Mouse (Mus musculus) liver, embryonic 12.5 days (tissue): ENCODE measurements around the gene Olfr191. TPM values are rescaled to one million over a fixed set of nuclear protein-coding genes. Genes with fewer than 3 reads are reported as not detected.
"Not testable (repeated sequence)": the region's sequence is repeated elsewhere in the genome, so short reads cannot be mapped to it uniquely, and the experiment has no call there.

Experiments used
- ATAC-seq: fragments of 200-750 bp; cut with Nextera tagmentation; 2 replicates; pipeline ENCODE4 v1.8.0; 2017; ENCODE audit warnings: moderate number of reproducible peaks, mild to moderate bottlenecking, moderate library complexity
- H3K27ac ChIP-seq: fragments of 300-500 bp; sonication (generic); 2 replicates; pipeline ENCODE4 v1.5.1; 2016; ENCODE audit warnings: mild to moderate bottlenecking
- H3K27me3 ChIP-seq: fragments of 300-500 bp; sonication (generic); replicated peaks from 2 replicates; pipeline ENCODE4 v1.6.1; 2016; ENCODE audit warnings: mild to moderate bottlenecking, moderate library complexity
- H3K36me3 ChIP-seq: fragments of 300-500 bp; sonication (generic); 2 replicates; pipeline ENCODE4 v1.6.1; 2016; ENCODE audit warnings: mild to moderate bottlenecking, moderate library complexity
- H3K4me1 ChIP-seq: fragments of 300-500 bp; sonication (generic); 2 replicates; pipeline ENCODE4 v1.6.1; 2016
- H3K4me2 ChIP-seq: fragments of 300-500 bp; sonication (generic); 2 replicates; pipeline ENCODE4 v1.6.1; 2016; ENCODE audit warnings: mild to moderate bottlenecking, moderate library complexity
- H3K4me3 ChIP-seq: fragments of 300-500 bp; sonication (generic); 2 replicates; pipeline ENCODE4 v1.5.1; 2016; ENCODE audit warnings: mild to moderate bottlenecking, moderate library complexity
- H3K9ac ChIP-seq: fragments of 300-500 bp; sonication (generic); 2 replicates; pipeline ENCODE4 v1.6.1; 2016; ENCODE audit warnings: mild to moderate bottlenecking, moderate library complexity
- H3K9me3 ChIP-seq: fragments of 300-500 bp; sonication (generic); replicated peaks from 2 replicates; pipeline ENCODE4 v1.6.1; 2016; ENCODE audit warnings: mild to moderate bottlenecking, moderate library complexity
- WGBS: fragments of 180-500 bp; shearing (Covaris S2); methylation state at CpG from one replicate; pipeline ENCODE4 v1.1.7; 2016; ENCODE audit not compliant: insufficient replicate concordance; 5-methylcytosine and 5-hydroxymethylcytosine counted together
- polyA plus RNA-seq: library from polyadenylated mRNA; unstranded; fragments of >200 nt; fragmentation: Nextera tagmentation; extraction: Ambion mirVana; gene quantifications from 2 replicates; pipeline ENCODE4 v1.2.1, GENCODE M21; 2016

The Olfr191 gene
- polyA plus RNA-seq, result not detected in 2 replicates

DNA sequence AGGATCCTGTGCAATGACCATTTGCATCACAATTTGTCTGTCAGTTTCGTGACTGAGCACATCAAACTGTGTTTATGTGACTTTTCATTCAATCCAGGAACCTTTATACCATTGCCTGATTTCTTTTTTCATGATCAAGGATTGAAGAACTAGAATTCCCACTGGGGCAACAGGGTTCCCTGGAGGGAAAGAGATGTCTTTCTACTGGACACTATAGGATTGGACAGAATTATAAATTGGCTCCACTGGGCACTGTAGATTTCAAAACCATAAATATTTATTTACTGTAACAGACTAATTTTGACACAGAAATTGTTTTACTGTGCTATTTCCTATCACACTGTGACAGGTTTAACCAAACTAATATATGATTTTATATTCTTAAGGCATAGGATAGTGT is at the start of gene Olfr191:
TSS of gene Olfr191 (minus strand) at position 101 of the 400 bp plus-strand sequence.
- H3K36me3 ChIP-seq, H3K4me2 ChIP-seq, H3K4me3 ChIP-seq, H3K9me3 ChIP-seq, H3K9ac ChIP-seq, H3K27me3 ChIP-seq, H3K4me1 ChIP-seq, ATAC-seq, H3K27ac ChIP-seq: not testable (repeated sequence)
- WGBS, result 37% methylated on average over 1 of the region's 1 CpGs

DNA sequence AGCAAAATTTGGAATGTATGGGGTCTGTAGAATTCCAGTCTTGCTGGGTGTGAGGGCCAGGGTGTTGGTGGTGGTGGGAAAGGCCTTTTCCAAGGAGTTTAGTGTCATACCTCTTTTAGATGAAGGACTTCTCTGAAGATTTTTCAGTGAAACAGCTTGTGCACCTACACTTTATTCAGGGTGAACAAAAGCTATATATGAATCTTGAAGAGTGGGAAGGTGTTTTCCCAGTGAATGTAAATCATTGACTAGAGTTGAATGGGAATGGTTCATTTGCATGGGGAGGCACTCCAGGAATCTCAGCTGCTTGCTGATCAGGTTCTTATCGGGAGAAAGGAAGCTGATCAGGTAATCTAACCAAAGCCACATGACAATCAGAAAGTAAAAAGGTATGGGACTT is 41.1 kb upstream of the Olfr191 start:
- Histone ChIP-seq H3K27me3 (no peaks in the 10 kb centered on the region), H3K27ac (no peak overlapping the region), H3K9me3 (0 out of 2 replicates have a peak, but pooled peaks cover 7% of the 10 kb centered on the region), H3K4me3 (no peak overlapping the region), H3K9ac (no peak overlapping the region), H3K4me2 (no peak overlapping the region), H3K36me3 (no peaks in the 10 kb centered on the region), H3K4me1 (no peaks in the 10 kb centered on the region)
- no peak for ATAC-seq
- WGBS, result 74% methylated on average over 1 of the region's 1 CpGs

DNA sequence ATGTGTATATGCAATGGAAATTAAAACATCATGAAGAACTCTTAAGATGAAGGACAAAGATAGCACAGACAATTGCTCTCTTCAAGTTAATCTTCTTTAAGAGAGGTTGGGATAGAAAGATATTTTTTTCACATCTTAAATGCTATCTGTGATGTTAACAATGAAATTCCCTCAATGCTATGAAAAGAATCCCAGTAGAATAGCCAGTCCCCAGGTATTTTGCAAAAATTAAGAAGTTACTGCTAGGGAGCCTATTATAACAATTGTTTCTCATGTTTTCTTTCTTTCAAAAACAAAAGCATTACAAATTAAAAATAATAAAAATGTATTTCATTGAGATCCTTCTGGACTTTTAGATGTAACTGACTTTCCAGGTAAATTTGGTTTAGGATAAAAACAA is 31.3 kb upstream of the Olfr191 start, which contains the start of gene Olfr194:
TSS of gene Olfr194 (minus strand) at position 101 of the 400 bp plus-strand sequence.
- no peak within 1 kb of the TSS for H3K9ac ChIP-seq

DNA sequence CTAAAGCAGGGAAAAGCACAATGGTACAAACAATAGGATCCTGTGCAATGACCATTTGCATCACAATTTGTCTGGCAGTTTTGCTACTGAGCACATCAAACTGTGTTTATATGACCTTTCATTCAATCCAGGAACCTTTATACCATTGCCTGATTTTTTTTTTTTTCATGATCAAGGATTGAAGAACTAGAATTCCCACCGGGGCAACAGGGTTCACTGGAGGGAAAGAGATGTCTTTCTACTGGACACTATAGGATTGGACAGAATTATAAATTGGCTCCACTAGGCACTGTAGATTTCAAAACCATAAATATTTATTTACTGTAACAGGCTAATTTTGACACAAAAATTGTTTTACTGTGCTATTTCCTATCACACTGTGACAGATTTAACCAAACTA is 22.2 kb upstream of the Olfr191 start, which contains the start of gene Olfr193:
TSS of gene Olfr193 (minus strand) at position 101 of the 400 bp plus-strand sequence.
- Histone ChIP-seq H3K27ac (no peak within 1 kb of the TSS), H3K9ac (no peak within 1 kb of the TSS), H3K4me3 (no peak within 1 kb of the TSS), H3K4me2 (no peak within 1 kb of the TSS), H3K36me3 (no peaks in the 10 kb centered on the region), H3K9me3 (no peaks in the 10 kb centered on the region), H3K4me1 (no peaks in the 10 kb centered on the region), H3K27me3 (no peaks in the 10 kb centered on the region)
- 59% methylated on average over 1 of the region's 1 CpGs for WGBS
- no peak for ATAC-seq

More for the DNA sequence above, 31.3 kb upstream of the Olfr191 start, which contains the start of gene Olfr194:
- ATAC-seq, result no peak
- no peaks in the 10 kb centered on the region for H3K36me3 ChIP-seq
- no peaks in the 10 kb centered on the region for H3K27me3 ChIP-seq
- no peak within 1 kb of the TSS for H3K4me2 ChIP-seq
- H3K9me3 ChIP-seq, result no peaks in the 10 kb centered on the region
- H3K4me1 ChIP-seq, result no peaks in the 10 kb centered on the region
- no peak within 1 kb of the TSS for H3K4me3 ChIP-seq
- no peak within 1 kb of the TSS for H3K27ac ChIP-seq

DNA sequence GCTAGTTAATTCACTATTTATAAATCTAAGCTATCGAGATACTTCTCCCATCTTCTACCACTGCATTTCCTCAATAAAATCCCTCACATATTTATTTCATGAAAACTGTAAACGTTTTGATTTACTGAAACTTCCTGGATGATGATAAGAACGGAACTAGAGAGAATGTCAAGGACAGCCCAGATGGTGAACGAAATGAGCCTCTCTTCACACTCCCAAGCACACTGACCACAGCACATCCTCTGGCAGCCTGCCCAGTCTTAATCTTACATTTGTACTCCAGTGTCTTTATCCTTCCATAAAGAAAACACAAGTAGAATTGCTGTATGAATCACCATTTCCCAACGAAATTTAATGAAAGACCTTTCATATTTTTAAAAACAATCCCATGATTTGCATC is 18.9 kb upstream of the Olfr191 start:
- WGBS, result 41% methylated on average over 5 of the region's 5 CpGs
- H3K4me2 ChIP-seq, H3K9me3 ChIP-seq, H3K27me3 ChIP-seq, ATAC-seq, H3K4me3 ChIP-seq, H3K36me3 ChIP-seq, H3K9ac ChIP-seq, H3K27ac ChIP-seq, H3K4me1 ChIP-seq: not testable (repeated sequence)

DNA sequence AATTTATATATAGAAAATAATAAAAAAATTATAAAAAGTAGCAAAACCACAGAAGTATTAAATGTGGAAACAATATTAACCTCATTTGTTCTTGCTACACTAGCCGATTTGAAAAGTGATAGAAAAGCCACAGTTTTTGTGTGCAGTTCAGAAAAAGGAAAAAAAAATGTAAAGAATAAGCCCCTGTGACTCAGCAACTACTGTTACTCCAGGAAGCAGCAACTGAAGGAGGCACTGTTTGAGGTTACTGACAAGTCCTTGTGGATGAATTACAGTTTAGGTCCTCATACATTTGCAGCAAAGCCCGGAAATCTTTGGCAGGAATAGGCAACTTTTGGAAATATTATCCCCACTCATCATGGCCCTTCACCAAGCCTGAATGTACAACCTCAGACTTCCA is 15.7 kb upstream of the Olfr191 start:
- Histone ChIP-seq H3K4me2 (no peak overlapping the region), H3K9ac (no peak overlapping the region), H3K27ac (no peak overlapping the region), H3K4me3 (no peak overlapping the region), H3K36me3 (no peaks in the 10 kb centered on the region), H3K27me3 (no peaks in the 10 kb centered on the region), H3K4me1 (no peaks in the 10 kb centered on the region), H3K9me3 (no peaks in the 10 kb centered on the region)
- no peak for ATAC-seq
- WGBS, result 61% methylated on average over 2 of the region's 2 CpGs

DNA sequence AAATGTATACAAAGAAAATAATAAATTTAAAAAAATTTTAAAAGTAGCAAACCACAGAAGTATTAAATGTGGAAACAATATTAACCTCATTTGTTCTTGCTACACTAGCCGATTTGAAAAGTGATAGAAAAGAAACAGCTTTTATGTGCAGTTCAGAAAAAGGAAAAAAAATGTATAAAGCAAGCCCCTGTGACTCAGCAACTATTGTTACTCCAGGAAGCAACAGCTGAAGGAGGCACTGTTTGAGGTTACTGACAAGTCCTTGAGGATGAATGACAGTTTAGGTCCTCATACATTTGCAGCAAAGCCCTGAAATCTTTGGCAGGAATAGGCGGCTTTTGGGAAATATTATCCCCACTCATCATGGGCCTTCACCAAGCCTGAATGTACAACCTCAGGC is 8.5 kb downstream of the Olfr191 start:
- not testable (repeated sequence) for H3K36me3 ChIP-seq, H3K9me3 ChIP-seq, ATAC-seq, H3K4me3 ChIP-seq, H3K4me2 ChIP-seq, H3K27ac ChIP-seq, H3K9ac ChIP-seq, H3K4me1 ChIP-seq, H3K27me3 ChIP-seq
- WGBS, result 64% methylated on average over 2 of the region's 2 CpGs

DNA sequence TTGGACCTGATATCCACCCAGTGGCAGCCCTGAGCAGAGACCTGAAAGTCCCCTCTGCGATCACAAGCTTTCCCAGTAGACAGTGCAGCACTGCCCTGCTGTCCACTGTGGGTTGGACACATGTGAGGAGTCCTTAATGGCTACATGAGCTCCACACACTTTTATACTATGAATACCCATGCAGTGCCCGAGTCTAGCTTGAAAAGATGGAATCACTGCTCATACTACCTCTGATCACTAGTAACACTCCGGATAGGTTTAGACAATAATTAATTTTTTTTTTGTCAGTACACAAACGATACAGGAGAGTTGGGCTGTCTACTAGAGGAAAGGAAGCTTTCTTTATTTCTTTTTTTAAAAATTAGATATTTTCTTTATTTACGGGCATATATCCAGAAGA is 11.7 kb downstream of the Olfr191 start, which contains the start of gene Olfr190:
TSS of gene Olfr190 (minus strand) at position 101 of the 400 bp plus-strand sequence.
- no peaks in the 10 kb centered on the region for H3K4me1 ChIP-seq
- ATAC-seq, result no peak
- no peak within 1 kb of the TSS for H3K9ac ChIP-seq
- no peaks in the 10 kb centered on the region for H3K36me3 ChIP-seq
- H3K27ac ChIP-seq, result no peak within 1 kb of the TSS
- H3K9me3 ChIP-seq, result no peaks in the 10 kb centered on the region
- H3K4me3 ChIP-seq, result no peak within 1 kb of the TSS
- H3K27me3 ChIP-seq, result no peaks in the 10 kb centered on the region
- 71% methylated on average over 5 of the region's 5 CpGs for WGBS
- no peak within 1 kb of the TSS for H3K4me2 ChIP-seq

DNA sequence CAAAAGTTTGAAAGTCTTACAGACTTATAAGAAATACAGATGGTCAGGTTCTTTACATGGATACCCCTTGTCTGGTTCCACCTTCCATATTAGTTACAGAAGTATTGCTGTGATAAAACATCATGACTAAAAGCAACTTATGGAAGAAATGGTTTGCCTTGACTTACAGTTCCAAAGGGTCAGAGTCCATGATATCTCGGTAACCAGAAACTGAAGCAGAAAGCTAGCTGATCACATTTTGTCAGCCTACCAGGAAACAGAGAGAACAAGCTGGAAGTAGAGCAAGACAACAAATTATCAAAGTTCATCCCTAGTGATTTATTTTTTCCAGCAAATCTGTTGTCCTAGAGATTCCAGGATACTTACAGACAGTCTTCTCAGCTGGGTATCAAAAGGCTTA is 16.1 kb downstream of the Olfr191 start:
- Histone ChIP-seq H3K36me3 (no peaks in the 10 kb centered on the region), H3K27ac (no peak overlapping the region), H3K27me3 (no peaks in the 10 kb centered on the region), H3K4me3 (no peak overlapping the region), H3K4me2 (no peak overlapping the region), H3K9me3 (no peaks in the 10 kb centered on the region), H3K4me1 (no peaks in the 10 kb centered on the region), H3K9ac (no peak overlapping the region)
- WGBS, result 59% methylated on average over 1 of the region's 1 CpGs
- ATAC-seq, result no peak

DNA sequence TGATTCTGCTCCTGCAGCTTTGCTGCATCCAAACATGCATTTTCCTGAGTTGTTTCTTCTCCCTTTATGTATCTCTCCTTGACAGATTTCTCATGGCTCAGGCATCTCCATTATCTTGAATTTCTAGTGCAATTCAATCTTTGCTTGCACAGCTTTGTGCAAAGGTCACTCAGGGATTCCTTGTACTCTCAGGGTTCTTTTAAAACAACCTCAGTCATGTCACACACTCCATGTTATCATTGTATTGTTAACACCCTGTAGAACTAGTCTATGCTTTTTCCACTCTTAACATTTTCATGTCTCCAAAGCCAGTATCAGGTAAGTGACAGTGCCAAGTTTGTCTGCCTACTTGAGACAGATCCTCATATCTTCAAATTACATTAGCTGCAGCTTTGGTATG is 17.9 kb downstream of the Olfr191 start:
- H3K27ac ChIP-seq, result no peak overlapping the region
- ATAC-seq, result no peak
- H3K9me3 ChIP-seq, result no peaks in the 10 kb centered on the region
- H3K36me3 ChIP-seq, result no peaks in the 10 kb centered on the region
- no peak overlapping the region for H3K4me3 ChIP-seq
- no peaks in the 10 kb centered on the region for H3K4me1 ChIP-seq
- H3K9ac ChIP-seq, result no peak overlapping the region
- H3K27me3 ChIP-seq, result no peaks in the 10 kb centered on the region
- H3K4me2 ChIP-seq, result no peak overlapping the region

DNA sequence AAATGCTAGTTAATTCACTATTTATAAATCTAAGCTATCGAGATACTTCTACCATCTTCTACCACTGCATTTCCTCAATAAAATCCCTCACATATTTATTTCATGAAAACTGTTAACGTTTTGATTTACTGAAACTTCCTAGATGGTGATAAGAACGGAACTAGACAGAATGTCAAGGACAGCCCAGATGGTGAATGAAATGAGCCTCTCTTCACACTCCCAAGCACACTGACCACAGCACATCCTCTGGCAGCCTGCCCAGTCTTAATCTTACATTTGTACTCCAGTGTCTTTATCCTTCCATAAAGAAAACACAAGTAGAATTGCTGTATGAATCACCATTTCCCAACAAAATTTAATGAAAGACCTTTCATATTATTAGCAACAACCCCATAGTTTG is 27.2 kb downstream of the Olfr191 start:
- WGBS, result 53% methylated on average over 3 of the region's 3 CpGs
- H3K27ac ChIP-seq, H3K4me3 ChIP-seq, H3K9ac ChIP-seq, H3K4me1 ChIP-seq, H3K4me2 ChIP-seq, ATAC-seq, H3K27me3 ChIP-seq, H3K36me3 ChIP-seq, H3K9me3 ChIP-seq: not testable (repeated sequence)

DNA sequence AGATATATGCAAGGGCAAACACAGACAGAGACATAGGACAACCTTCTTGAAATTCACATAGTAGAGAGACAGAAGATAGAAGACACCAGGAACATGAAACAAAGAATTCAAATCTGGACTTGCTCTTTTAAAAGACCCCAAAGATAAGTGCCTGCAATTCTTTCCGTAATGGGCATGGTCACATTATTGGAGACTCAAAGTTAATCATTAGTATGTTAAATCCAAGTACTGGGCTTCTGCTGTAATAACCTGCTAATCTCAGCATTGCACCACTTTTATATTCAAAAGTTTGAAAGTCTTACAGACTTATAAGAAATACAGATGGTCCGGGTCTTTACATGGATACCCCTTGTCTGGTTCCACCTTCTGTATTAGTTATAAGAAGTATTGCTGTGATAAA is 40.3 kb downstream of the Olfr191 start:
- not testable (repeated sequence) for H3K27ac ChIP-seq, H3K4me2 ChIP-seq, H3K9ac ChIP-seq, H3K4me3 ChIP-seq, ATAC-seq, H3K36me3 ChIP-seq, H3K27me3 ChIP-seq, H3K9me3 ChIP-seq, H3K4me1 ChIP-seq
- 74% methylated on average over 2 of the region's 2 CpGs for WGBS

DNA sequence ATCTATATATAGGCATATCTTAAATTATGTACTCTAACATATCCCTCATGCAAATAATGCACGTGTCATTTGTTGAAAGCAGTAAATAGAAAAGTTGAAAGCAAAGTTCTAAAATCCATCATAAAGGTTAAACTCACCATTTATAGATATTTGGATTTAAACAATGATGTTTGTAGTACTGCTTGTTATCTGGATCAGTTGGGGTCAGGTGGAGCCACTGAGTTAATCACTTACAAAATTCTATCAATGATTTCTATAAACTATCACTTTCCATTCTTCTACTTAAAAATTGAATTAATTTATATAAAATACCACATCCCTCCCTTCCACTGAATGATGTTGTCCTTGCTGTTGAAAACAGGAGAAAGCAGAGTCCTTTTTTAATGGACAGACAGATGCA is 40.8 kb downstream of the Olfr191 start:
- ATAC-seq, result no peak
- H3K4me1 ChIP-seq, result no peaks in the 10 kb centered on the region
- WGBS, result 67% methylated on average over 1 of the region's 1 CpGs

More for the DNA sequence above, 40.8 kb downstream of the Olfr191 start:
- Histone ChIP-seq H3K4me2 (no peak overlapping the region), H3K9ac (no peak overlapping the region), H3K27me3 (no peaks in the 10 kb centered on the region), H3K4me3 (no peak overlapping the region), H3K36me3 (no peaks in the 10 kb centered on the region), H3K27ac (no peak overlapping the region), H3K9me3 (0 out of 2 replicates have a peak, but pooled peaks cover 9% of the 10 kb centered on the region)
